Mouse (Mus musculus) urinary bladder, adult 18-20 months (tissue): ENCODE results near the gene Aqp1.

Source experiments
- DNase-seq, 2 experiments: peaks; one replicate each; pipeline ENCODE4 v3.0.0; 2022; ENCODE audit warnings: low spot score in 2 of 2, mixed read lengths in 2 of 2

Aqp1 gene

GRCm38 (mm10) chr6:55332100-55332772 lies 4.0 kb upstream of the Aqp1 start:
- DNase-seq: no peak

GRCm38 (mm10) chr6:55332773-55333109 lies 3.5 kb upstream of the Aqp1 start:
- DNase-seq: no peak

GRCm38 (mm10) chr6:55337242-55337641 lies 1.0 kb downstream of the Aqp1 start:
- DNase-seq: no peak

- DNase-seq: no peak
Measured at GRCm38 (mm10) chr6:55338077-55338476, 1.8 kb downstream of the Aqp1 start.

- DNase-seq: no peak
Measured at GRCm38 (mm10) chr6:55338934-55339825, 2.9 kb downstream of the Aqp1 start.

GRCm38 (mm10) chr6:55341688-55342087 lies 5.5 kb downstream of the Aqp1 start:
- DNase-seq: no peak

- DNase-seq: no peak
Measured at GRCm38 (mm10) chr6:55342328-55342727, 6.1 kb downstream of the Aqp1 start.

GRCm38 (mm10) chr6:55343446-55343845 lies 7.2 kb downstream of the Aqp1 start:
- DNase-seq: no peak

- DNase-seq: no peak
Measured at GRCm38 (mm10) chr6:55344291-55345016, 8.2 kb downstream of the Aqp1 start.

- DNase-seq: no peak
Measured at GRCm38 (mm10) chr6:55345264-55345663, 9.0 kb downstream of the Aqp1 start.

GRCm38 (mm10) chr6:55346491-55346890 lies 10.3 kb downstream of the Aqp1 start:
- DNase-seq: no peak

GRCm38 (mm10) chr6:55347711-55348571 lies 11.7 kb downstream of the Aqp1 start:
- no peak for DNase-seq

GRCm38 (mm10) chr6:55349231-55349630 lies 13.0 kb downstream of the Aqp1 start:
- DNase-seq: no peak

- DNase-seq: no peak
Measured at GRCm38 (mm10) chr6:55350383-55350952, 14.2 kb downstream of the Aqp1 start.

- DNase-seq: no peak
Measured at GRCm38 (mm10) chr6:55351712-55352111, 15.5 kb downstream of the Aqp1 start.

- DNase-seq: no peak
Measured at GRCm38 (mm10) chr6:55353711-55354445, 17.6 kb downstream of the Aqp1 start.

GRCm38 (mm10) chr6:55354456-55355117 lies 18.4 kb downstream of the Aqp1 start:
- no peak for DNase-seq

GRCm38 (mm10) chr6:55355575-55355974 lies 19.3 kb downstream of the Aqp1 start:
- DNase-seq: no peak

GRCm38 (mm10) chr6:55356017-55356703 lies 19.9 kb downstream of the Aqp1 start:
- no peak for DNase-seq
